Mouse (Mus musculus) CH12.LX (cell line): ENCODE results near the gene Apol7b. TPM values are rescaled to one million over a fixed set of nuclear protein-coding genes. Genes with fewer than 3 reads are reported as not detected.
"Not testable (repeated sequence)": the region's sequence is repeated elsewhere in the genome, so short reads cannot be mapped to it uniquely, and the experiment has no call there.

Experiments used
- DNase-seq: peaks from one replicate; pipeline ENCODE4 v3.0.0-alpha.2; 2013; ENCODE audit errors: extremely low read depth
- H3K27ac ChIP-seq: 2 replicates; pipeline ENCODE4 v1.5.1; 2012; ENCODE audit warnings: low read depth, mild to moderate bottlenecking, control low read depth, moderate library complexity; ENCODE audit not compliant: insufficient read depth
- H3K27me3 ChIP-seq: replicated peaks from 2 replicates; pipeline ENCODE3; 2012; ENCODE audit warnings: inconsistent platforms
- H3K36me3 ChIP-seq, 2 experiments: replicated peaks in 1 of 2; 2 replicates each; pipeline versions ENCODE3 to v1.6.1; 2012; ENCODE audit warnings: inconsistent platforms in 1 of 2, low read length in 1 of 2, mild to moderate bottlenecking in 1 of 2, mixed read lengths in 1 of 2, moderate library complexity in 1 of 2; ENCODE audit not compliant: control insufficient read depth in 1 of 2, insufficient read depth in 1 of 2
- H3K4me1 ChIP-seq, 2 experiments: 2 replicates each; pipeline ENCODE4 v1.6.1; 2012; ENCODE audit warnings: inconsistent platforms in 1 of 2, moderate library complexity in 1 of 2; ENCODE audit not compliant: insufficient read depth in 2 of 2, control insufficient read depth in 1 of 2
- H3K4me2 ChIP-seq: 2 replicates; pipeline ENCODE4 v1.6.1; 2012; ENCODE audit warnings: low read depth, mild to moderate bottlenecking, control low read depth; ENCODE audit not compliant: poor library complexity, insufficient read depth, severe bottlenecking
- H3K4me3 ChIP-seq, 3 experiments: fragments of 150-350 bp in 1 of 3; sonication (generic) in 1 of 3; replicated peaks in 1 of 3; 2 replicates each; pipeline versions ENCODE3 to v1.5.1; 2011 to 2012; ENCODE audit warnings: low read depth in 2 of 3, low read length in 2 of 3, mild to moderate bottlenecking in 2 of 3, moderate library complexity in 2 of 3, control low read depth in 1 of 3, improper control_type of control experiment in 1 of 3, inconsistent platforms in 1 of 3, mixed read lengths in 1 of 3; ENCODE audit not compliant: poor library complexity in 1 of 3
- H3K79me2 ChIP-seq: replicated peaks from 2 replicates; pipeline ENCODE4 v1.6.1; 2012; ENCODE audit warnings: mild to moderate bottlenecking, moderate library complexity; ENCODE audit not compliant: control insufficient read depth, poor library complexity, insufficient read depth, severe bottlenecking; ENCODE audit errors: extremely low read depth
- H3K9ac ChIP-seq: 2 replicates; pipeline ENCODE4 v1.6.1; 2012; ENCODE audit warnings: low read depth, mild to moderate bottlenecking, control low read depth, moderate library complexity; ENCODE audit not compliant: insufficient read depth
- H3K9me3 ChIP-seq: replicated peaks from 2 replicates; pipeline ENCODE3; 2012; ENCODE audit warnings: low read length, inconsistent platforms, mixed read lengths
- CTCF ChIP-seq, 2 experiments: IDR thresholded peaks in 1 of 2; conservative IDR thresholded peaks in 1 of 2; 2 replicates each; pipeline ENCODE4 v1.5.1; 2011 to 2012; ENCODE audit warnings: low read depth in 2 of 2, low read length in 2 of 2, improper control_type of control experiment in 1 of 2, inconsistent platforms in 1 of 2, mild to moderate bottlenecking in 1 of 2, moderate library complexity in 1 of 2
- GABPA ChIP-seq: IDR thresholded peaks from 2 replicates; pipeline ENCODE4 v1.6.1; 2012; ENCODE audit warnings: low read depth, low read length, improper control_type of control experiment, inconsistent platforms; ENCODE audit not compliant: insufficient replicate concordance
- MAFK ChIP-seq: IDR thresholded peaks from 2 replicates; pipeline ENCODE4 v1.6.1; 2011; ENCODE audit warnings: low read length, improper control_type of control experiment; ENCODE audit not compliant: insufficient replicate concordance
- NELFE ChIP-seq: IDR thresholded peaks from 2 replicates; pipeline ENCODE4 v1.6.1; 2011; ENCODE audit warnings: low read depth, low read length, improper control_type of control experiment
- USF1 ChIP-seq: IDR thresholded peaks from 2 replicates; pipeline ENCODE4 v1.6.1; 2014; ENCODE audit warnings: low read depth, mild to moderate bottlenecking, inconsistent platforms, low read length, improper control_type of control experiment
- ZC3H11A ChIP-seq: IDR thresholded peaks from 2 replicates; pipeline ENCODE4 v1.6.1; 2012; ENCODE audit warnings: low read depth, mild to moderate bottlenecking, inconsistent platforms, low read length, improper control_type of control experiment
- ZMIZ1 ChIP-seq: IDR thresholded peaks from 2 replicates; pipeline ENCODE4 v1.6.1; 2012; ENCODE audit warnings: low read depth, mild to moderate bottlenecking, inconsistent platforms, low read length, improper control_type of control experiment
- dilution Hi-C: fragments of 300-500 bp; cut with MboI; formaldehyde crosslinking; loops from 2 replicates; pipeline ENCODE4 v1.14.3; 2020; ENCODE audit warnings: low sequenced_read_pairs; ENCODE audit not compliant: extremely low pct_unique_long_range_greater_than_20kb, extremely low pct_ligation_motif_present
- in situ Hi-C: fragments of 300-500 bp; cut with MboI; formaldehyde crosslinking; loops from 3 replicates; pipeline ENCODE4 v1.14.3; 2019; ENCODE audit warnings: low sequenced_read_pairs, low pct_ligation_motif_present, low pct_unique_long_range_greater_than_20kb, mixed read lengths
- polyA plus RNA-seq: library from polyadenylated mRNA; unstranded; fragments of >175 nt; gene quantifications from 2 replicates; pipeline ENCODE4 v1.2.1, GENCODE M21; 2012; ENCODE audit warnings: low read depth; ENCODE audit not compliant: insufficient read length
- total RNA-seq, 2 experiments: library from RNA; depleted of rRNA; stranded (reverse); fragments of 300-350 nt in 1 of 2; fragments of >200 nt in 1 of 2; gene quantifications; 2 replicates each; pipeline ENCODE4 v1.2.3; 2012 to 2014

The Apol7b gene
- total and polyA plus RNA-seq, 3 experiments, result not detected

DNA sequence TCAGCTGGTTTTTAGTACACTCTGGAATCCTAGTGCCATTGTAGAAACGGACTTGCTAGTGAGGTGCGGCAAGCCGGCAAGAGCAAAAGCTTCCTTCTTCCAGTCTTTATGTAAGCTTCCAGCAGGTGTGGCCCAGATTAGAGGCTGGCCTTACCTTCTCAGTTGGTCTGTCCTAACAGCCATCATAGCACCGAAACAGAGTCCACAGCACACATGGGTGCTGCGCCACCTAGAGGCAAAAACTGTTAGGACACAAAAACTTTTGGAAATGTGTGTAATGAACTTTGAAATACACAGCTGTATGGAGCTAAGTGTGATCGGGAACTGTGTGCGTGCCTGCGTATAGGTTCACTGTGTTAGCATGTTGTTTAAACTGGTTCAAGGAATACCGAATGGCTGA lies 48.3 kb downstream of the Apol7b start, which contains the start of gene Apol7a:
Gene Apol7a (minus strand): TSS at position 84 of the 400 bp plus-strand sequence.
- not testable (repeated sequence) for H3K9me3 ChIP-seq, H3K4me1 ChIP-seq
- TF ChIP-seq CTCF (conservative IDR thresholded peaks at IDR 0.05 in 1 of 2, IDR thresholded peaks at IDR 0.05 in 1 of 2; ENCODE audit: low read depth in 2 of 2, low read length in 2 of 2), result peak; percentile 23 to 52; a peak in 2 of 4 replicates
- TF ChIP-seq, all 38 proteins: peak for 1; not testable (repeated sequence) for 37
- H3K9ac ChIP-seq, H3K4me2 ChIP-seq, dilution Hi-C loops, H3K36me3 ChIP-seq, H3K27ac ChIP-seq, H3K79me2 ChIP-seq, in situ Hi-C loops, H3K4me3 ChIP-seq: not testable (repeated sequence)
- peak; percentile 20 for DNase-seq
- H3K27me3 ChIP-seq, result peaks cover 26% of the 10 kb centered on the region

GRCm38 (mm10) chr15:77397450-77398132 lies 49.7 kb downstream of the Apol7b start:
- DNase-seq, dilution Hi-C loops, H3K4me2 ChIP-seq: not testable (repeated sequence)

GRCm38 (mm10) chr15:77393832-77394231 lies 53.5 kb downstream of the Apol7b start:
- in situ Hi-C loops, H3K4me3 ChIP-seq, H3K4me1 ChIP-seq, H3K9ac ChIP-seq, H3K27ac ChIP-seq, H3K4me2 ChIP-seq, dilution Hi-C loops, H3K36me3 ChIP-seq, H3K79me2 ChIP-seq, DNase-seq, H3K9me3 ChIP-seq: not testable (repeated sequence)
- peaks cover 48% of the 10 kb centered on the region for H3K27me3 ChIP-seq

More at GRCm38 (mm10) chr15:77397450-77398132, 49.7 kb downstream of the Apol7b start:
- H3K9me3 ChIP-seq, H3K79me2 ChIP-seq, H3K36me3 ChIP-seq, H3K27ac ChIP-seq, H3K4me1 ChIP-seq, in situ Hi-C loops, H3K9ac ChIP-seq, H3K4me3 ChIP-seq: not testable (repeated sequence)
- peaks cover 32% of the 10 kb centered on the region for H3K27me3 ChIP-seq

- H3K27me3 ChIP-seq, result peaks cover 59% of the 10 kb centered on the region
- H3K9ac ChIP-seq, result no peak overlapping the region
- H3K4me2 ChIP-seq, result no peak overlapping the region
- no peak for TF ChIP-seq MAFK
- no peak for TF ChIP-seq NELFE
- no peak for TF ChIP-seq ZMIZ1
- TF ChIP-seq USF1, result no peak
- no peak for TF ChIP-seq ZC3H11A
- TF ChIP-seq GABPA, result no peak
- TF ChIP-seq, all 38 proteins: peak for 0
- Histone ChIP-seq H3K79me2 (no peaks in the 10 kb centered on the region), H3K9me3 (no peaks in the 10 kb centered on the region), H3K36me3 (no peaks in the 10 kb centered on the region), H3K27ac (no peak overlapping the region), H3K4me1 (no peaks in the 10 kb centered on the region), H3K4me3 (no peak overlapping the region)
- in situ Hi-C loops (no loop called here), dilution Hi-C loops (no loop called here)
- DNase-seq, result no peak
Measured at GRCm38 (mm10) chr15:77387462-77387861, 59.8 kb downstream of the Apol7b start.
